Mouse (Mus musculus): ENCODE data around the gene Cabp4. TPM values are rescaled to one million over a fixed set of nuclear protein-coding genes. Genes with fewer than 3 reads are reported as not detected.
A peak's percentile ranks its signal among the peaks of the same experiment; 100 is the strongest.

Gene Cabp4
- total and polyA plus RNA-seq, 3 experiments: 2.8 to 11.8 (median 6.4) TPM

GRCm38 (mm10) chr19:4098426-4098825, 45.4 kb downstream of the Cabp4 start:
- Histone ChIP-seq H3K4me1 (ENCODE audit: control insufficient read depth in 1 of 2, insufficient read depth in 2 of 2) (peaks cover 18 to 58% of the 10 kb centered on the region in 2 experiments), H3K27ac (ENCODE audit: insufficient read depth, low read depth) (no peak overlapping the region), H3K36me3 (replicated peaks in 1 of 2; ENCODE audit: control insufficient read depth in 1 of 2, insufficient read depth in 1 of 2, low read length in 1 of 2) (peaks cover 19 to 34% of the 10 kb centered on the region in 2 experiments), H3K4me3 (replicated peaks in 1 of 3; ENCODE audit: low read depth in 2 of 3, low read length in 2 of 3, poor library complexity in 1 of 3) (peak overlapping the region in 2 of 3 experiments; percentile 57 to 64), H3K27me3 (replicated peaks) (no peaks in the 10 kb centered on the region), H3K4me2 (ENCODE audit: insufficient read depth, low read depth, poor library complexity, severe bottlenecking) (peak overlapping the region; percentile 89), H3K9ac (ENCODE audit: insufficient read depth, low read depth) (peak overlapping the region; percentile 65), H3K9me3 (replicated peaks; ENCODE audit: low read length) (no peaks in the 10 kb centered on the region), H3K79me2 (replicated peaks; ENCODE audit: control insufficient read depth, extremely low read depth, insufficient read depth, poor library complexity, severe bottlenecking) (peaks cover 9% of the 10 kb centered on the region)
- DNase-seq (ENCODE audit: extremely low read depth): no peak
- in situ Hi-C loops (cut with MboI; ENCODE audit: low pct_ligation_motif_present, low pct_unique_long_range_greater_than_20kb, low sequenced_read_pairs): no loop called here
- dilution Hi-C loops (cut with MboI; ENCODE audit: extremely low pct_ligation_motif_present, extremely low pct_unique_long_range_greater_than_20kb, low sequenced_read_pairs): no loop called here
- TF ChIP-seq IRF4 (IDR thresholded peaks at IDR 0.05; ENCODE audit: low read depth, low read length): no peak
- TF ChIP-seq TCF12 (IDR thresholded peaks at IDR 0.05; ENCODE audit: low read depth, low read length): no peak
- TF ChIP-seq MYC (IDR thresholded peaks at IDR 0.05; ENCODE audit: low read depth, low read length): no peak
- TF ChIP-seq ZC3H11A (IDR thresholded peaks at IDR 0.05; ENCODE audit: low read depth, low read length): no peak
- TF ChIP-seq RAD21 (IDR thresholded peaks at IDR 0.05; ENCODE audit: low read depth, low read length): no peak
- no peak for TF ChIP-seq RCOR1 (conservative IDR thresholded peaks at IDR 0.05; ENCODE audit: low read depth, low read length)
- no peak for TF ChIP-seq SMC3 (IDR thresholded peaks at IDR 0.05; ENCODE audit: low read depth, low read length)
- TF ChIP-seq EP300 (IDR thresholded peaks at IDR 0.05; ENCODE audit: low read length): no peak
- TF ChIP-seq ZNF384 (IDR thresholded peaks at IDR 0.05; ENCODE audit: low read depth, low read length): no peak
- no peak for TF ChIP-seq NELFE (IDR thresholded peaks at IDR 0.05; ENCODE audit: low read depth, low read length)
- TF ChIP-seq ETS1 (conservative IDR thresholded peaks at IDR 0.05; ENCODE audit: low read depth, low read length): no peak
- TF ChIP-seq MXI1 (IDR thresholded peaks at IDR 0.05; ENCODE audit: low read depth, low read length): no peak
- no peak for TF ChIP-seq CTCF (conservative IDR thresholded peaks at IDR 0.05 in 1 of 2, IDR thresholded peaks at IDR 0.05 in 1 of 2; ENCODE audit: low read depth in 2 of 2, low read length in 2 of 2)
- no peak for TF ChIP-seq GABPA (IDR thresholded peaks at IDR 0.05; ENCODE audit: insufficient replicate concordance, low read depth, low read length)
- no peak for TF ChIP-seq JUND (conservative IDR thresholded peaks at IDR 0.05; ENCODE audit: low read depth, low read length)
- no peak for TF ChIP-seq HCFC1 (IDR thresholded peaks at IDR 0.05; ENCODE audit: low read depth, low read length)
- TF ChIP-seq CHD1 (IDR thresholded peaks at IDR 0.05; ENCODE audit: low read depth, low read length): no peak
- no peak for TF ChIP-seq USF2 (conservative IDR thresholded peaks at IDR 0.05; ENCODE audit: low read depth, low read length)

- in situ Hi-C loops (cut with MboI; ENCODE audit: low pct_ligation_motif_present, low pct_unique_long_range_greater_than_20kb, low sequenced_read_pairs) (no loop called here), dilution Hi-C loops (cut with MboI; ENCODE audit: extremely low pct_ligation_motif_present, extremely low pct_unique_long_range_greater_than_20kb, low sequenced_read_pairs) (no loop called here)
- H3K4me1 ChIP-seq (ENCODE audit: control insufficient read depth in 1 of 2, insufficient read depth in 2 of 2): peaks cover 18 to 48% of the 10 kb centered on the region in 2 experiments
- no peaks in the 10 kb centered on the region for H3K27me3 ChIP-seq (replicated peaks)
- H3K36me3 ChIP-seq (replicated peaks in 1 of 2; ENCODE audit: control insufficient read depth in 1 of 2, insufficient read depth in 1 of 2, low read length in 1 of 2): peaks cover 10 to 24% of the 10 kb centered on the region in 2 experiments
- peak; percentile 68; the same call in 1 of the 2 replicates for TF ChIP-seq SIN3A (IDR thresholded peaks at IDR 0.05; ENCODE audit: low read length)
- no peak for TF ChIP-seq ZKSCAN1 (IDR thresholded peaks at IDR 0.05; ENCODE audit: borderline replicate concordance, low read depth, low read length)
- no peak for TF ChIP-seq ZMIZ1 (IDR thresholded peaks at IDR 0.05; ENCODE audit: low read depth, low read length)
- no peak for TF ChIP-seq MAFK (IDR thresholded peaks at IDR 0.05; ENCODE audit: insufficient replicate concordance, low read length)
- TF ChIP-seq MXI1 (IDR thresholded peaks at IDR 0.05; ENCODE audit: low read depth, low read length): peak; percentile 83
- TF ChIP-seq MAX (IDR thresholded peaks at IDR 0.05; ENCODE audit: low read length): no peak
- no peak for TF ChIP-seq USF2 (conservative IDR thresholded peaks at IDR 0.05; ENCODE audit: low read depth, low read length)
- no peak for TF ChIP-seq BHLHE40 (IDR thresholded peaks at IDR 0.05; ENCODE audit: low read depth, low read length)
- no peaks in the 10 kb centered on the region for H3K9me3 ChIP-seq (replicated peaks; ENCODE audit: low read length)
- H3K79me2 ChIP-seq (replicated peaks; ENCODE audit: control insufficient read depth, extremely low read depth, insufficient read depth, poor library complexity, severe bottlenecking): peaks cover 9% of the 10 kb centered on the region
- peak overlapping the region; percentile 66 for H3K27ac ChIP-seq (ENCODE audit: insufficient read depth, low read depth)
- peak; percentile 93 for DNase-seq (ENCODE audit: extremely low read depth)
- peak overlapping the region; percentile 65 for H3K9ac ChIP-seq (ENCODE audit: insufficient read depth, low read depth)
- peak overlapping the region; percentile 89 for H3K4me2 ChIP-seq (ENCODE audit: insufficient read depth, low read depth, poor library complexity, severe bottlenecking)
- H3K4me3 ChIP-seq (replicated peaks in 1 of 3; ENCODE audit: low read depth in 2 of 3, low read length in 2 of 3, poor library complexity in 1 of 3): peak overlapping the region; percentile 57 to 73 (median 64)
Measured at GRCm38 (mm10) chr19:4097441-4097825, 46.4 kb downstream of the Cabp4 start.

Measured in CH12.LX (cell line).